Comparison of ENCODE assay signal across 8 mouse cellular contexts in genomic region chr10:81429605-81430061, GRCm38 (mm10). TPM values are rescaled to one million over a fixed set of nuclear protein-coding genes. Genes with fewer than 3 reads are reported as not detected.
DNase-seq lines count a peak whose midpoint lies in the region; ATAC-seq and TF ChIP-seq lines count a peak whose summit lies in the region.

No protein-coding gene starts in this region.

- H3K9me3 ChIP-seq in embryonic facial prominence, embryonic 13.5 days: no peaks in the 10 kb centered on the region
- no peaks in the 10 kb centered on the region for H3K9me3 ChIP-seq in heart, embryonic 11.5 days (replicated peaks; ENCODE audit: control insufficient read depth, low read length)
- no peaks in the 10 kb centered on the region for H3K9me3 ChIP-seq in kidney, embryonic 15.5 days (replicated peaks)
- H3K9me3 ChIP-seq in lung, embryonic 14.5 days (ENCODE audit: low read depth, low read length): no peaks in the 10 kb centered on the region
- H3K9me3 ChIP-seq in neural tube, embryonic 15.5 days (replicated peaks): no peaks in the 10 kb centered on the region

- H3K36me3 ChIP-seq in embryonic facial prominence, embryonic 13.5 days: no peaks in the 10 kb centered on the region
- no peaks in the 10 kb centered on the region for H3K36me3 ChIP-seq in heart, embryonic 11.5 days (ENCODE audit: control insufficient read depth, insufficient read depth, low read length)
- no peaks in the 10 kb centered on the region for H3K36me3 ChIP-seq in kidney, embryonic 15.5 days
- H3K36me3 ChIP-seq in lung, embryonic 14.5 days (ENCODE audit: insufficient read depth): no peaks in the 10 kb centered on the region
- H3K36me3 ChIP-seq in neural tube, embryonic 15.5 days: no peaks in the 10 kb centered on the region
- H3K36me3 ChIP-seq in thymus, adult 2 months (ENCODE audit: control insufficient read depth, insufficient read depth, low read length): no peaks in the 10 kb centered on the region

- DNase-seq in 416B (ENCODE audit: low read depth): peak; percentile 95
- DNase-seq in adrenal gland, postnatal 25 days: peak; percentile 83
- peak; percentile 95 for DNase-seq in lung, embryonic 14.5 days
- DNase-seq in thymus, adult 2 months: peak; percentile 80

- peak overlapping the region; percentile 89 for H3K27ac ChIP-seq in embryonic facial prominence, embryonic 13.5 days
- H3K27ac ChIP-seq in heart, embryonic 11.5 days (ENCODE audit: low read depth, low read length): peak overlapping the region; percentile 58
- H3K27ac ChIP-seq in kidney, embryonic 15.5 days: peak overlapping the region; percentile 97
- H3K27ac ChIP-seq in lung, embryonic 14.5 days (ENCODE audit: low read depth): peak overlapping the region; percentile 95
- H3K27ac ChIP-seq in neural tube, embryonic 15.5 days (replicated peaks): peak overlapping the region; percentile 97
- H3K27ac ChIP-seq in thymus, adult 2 months (ENCODE audit: control insufficient read depth, insufficient read depth, low read length): peak overlapping the region; percentile 41; the same call in 1 of the 2 replicates

- H3K9ac ChIP-seq in embryonic facial prominence, embryonic 13.5 days: peak overlapping the region; percentile 83
- peak overlapping the region; percentile 72 for H3K9ac ChIP-seq in heart, embryonic 11.5 days (ENCODE audit: low read depth, low read length)
- peak overlapping the region; percentile 78 for H3K9ac ChIP-seq in kidney, embryonic 15.5 days
- peak overlapping the region; percentile 75 for H3K9ac ChIP-seq in lung, embryonic 14.5 days
- peak overlapping the region; percentile 79 for H3K9ac ChIP-seq in neural tube, embryonic 15.5 days (replicated peaks)

- peaks cover 30% of the 10 kb centered on the region for H3K27me3 ChIP-seq in embryonic facial prominence, embryonic 13.5 days
- H3K27me3 ChIP-seq in heart, embryonic 11.5 days (ENCODE audit: control insufficient read depth, insufficient read depth, low read length): peaks cover 22% of the 10 kb centered on the region
- no peaks in the 10 kb centered on the region for H3K27me3 ChIP-seq in kidney, embryonic 15.5 days
- no peaks in the 10 kb centered on the region; the same call in 1 of the 2 replicates for H3K27me3 ChIP-seq in lung, embryonic 14.5 days (ENCODE audit: insufficient read depth, low read length)
- H3K27me3 ChIP-seq in neural tube, embryonic 15.5 days (replicated peaks): peaks cover 13% of the 10 kb centered on the region
- peaks cover 3% of the 10 kb centered on the region; the same call in 1 of the 2 replicates for H3K27me3 ChIP-seq in thymus, adult 2 months (ENCODE audit: control insufficient read depth, insufficient read depth, low read length)

- no peak for TF ChIP-seq POLR2A in thymus, adult 2 months (IDR thresholded peaks at IDR 0.05; ENCODE audit: control insufficient read depth, extremely low read depth, insufficient read depth, low read length, poor library complexity)

- H3K4me1 ChIP-seq in embryonic facial prominence, embryonic 13.5 days: peaks cover 53% of the 10 kb centered on the region
- peaks cover 34% of the 10 kb centered on the region for H3K4me1 ChIP-seq in heart, embryonic 11.5 days (ENCODE audit: control insufficient read depth, insufficient read depth, low read length)
- peaks cover 72% of the 10 kb centered on the region for H3K4me1 ChIP-seq in kidney, embryonic 15.5 days
- H3K4me1 ChIP-seq in lung, embryonic 14.5 days (ENCODE audit: insufficient read depth): peaks cover 9% of the 10 kb centered on the region; the same call in 1 of the 2 replicates
- H3K4me1 ChIP-seq in neural tube, embryonic 15.5 days: peaks cover 79% of the 10 kb centered on the region
- H3K4me1 ChIP-seq in thymus, adult 2 months (replicated peaks; ENCODE audit: control insufficient read depth, insufficient read depth, low read length): peaks cover 53% of the 10 kb centered on the region

- TF ChIP-seq CTCF in lung, embryonic 14.5 days (IDR thresholded peaks at IDR 0.05; ENCODE audit: low read depth): no peak
- TF ChIP-seq CTCF in thymus, adult 2 months (IDR thresholded peaks at IDR 0.05; ENCODE audit: borderline replicate concordance, control insufficient read depth, extremely low read depth, insufficient read depth, low read length, poor library complexity): no peak

- 0 out of 2 replicates have a peak, but pooled peaks have one; percentile 5 for ATAC-seq in embryonic facial prominence, embryonic 13.5 days (ENCODE audit: insufficient number of reproducible peaks, insufficient read depth, low FRiP score, low TSS enrichment, low read depth)
- peak; percentile 19 for ATAC-seq in heart, embryonic 11.5 days (replicated peaks; ENCODE audit: insufficient number of reproducible peaks, low FRiP score, low TSS enrichment)
- peak; percentile 17 for ATAC-seq in kidney, embryonic 15.5 days (replicated peaks; ENCODE audit: low FRiP score)
- ATAC-seq in lung, embryonic 14.5 days (ENCODE audit: insufficient read depth): peak; percentile 40
- 0 out of 2 replicates have a peak, but pooled peaks have one; percentile 1 for ATAC-seq in neural tube, embryonic 15.5 days (ENCODE audit: low FRiP score)

- H3K4me2 ChIP-seq in embryonic facial prominence, embryonic 13.5 days: peak overlapping the region; percentile 89
- peak overlapping the region; percentile 97 for H3K4me2 ChIP-seq in heart, embryonic 11.5 days
- H3K4me2 ChIP-seq in kidney, embryonic 15.5 days: peak overlapping the region; percentile 97
- peak overlapping the region; percentile 92 for H3K4me2 ChIP-seq in lung, embryonic 14.5 days
- peak overlapping the region; percentile 92 for H3K4me2 ChIP-seq in neural tube, embryonic 15.5 days

- peak overlapping the region; percentile 74 for H3K4me3 ChIP-seq in embryonic facial prominence, embryonic 13.5 days
- H3K4me3 ChIP-seq in heart, embryonic 11.5 days (ENCODE audit: low read depth, low read length): peak overlapping the region; percentile 68
- H3K4me3 ChIP-seq in kidney, embryonic 15.5 days (replicated peaks): peak overlapping the region; percentile 84
- H3K4me3 ChIP-seq in lung, embryonic 14.5 days (ENCODE audit: low read depth, low read length): peak overlapping the region; percentile 78
- H3K4me3 ChIP-seq in neural tube, embryonic 15.5 days (replicated peaks): peak overlapping the region; percentile 76
- peak overlapping the region; percentile 86 for H3K4me3 ChIP-seq in thymus, adult 2 months (ENCODE audit: control insufficient read depth, insufficient read depth, low read length)

- WGBS in embryonic facial prominence, embryonic 13.5 days: under 1% methylated on average over 20 of the region's 20 CpGs
- under 1% methylated on average over 20 of the region's 20 CpGs for WGBS in heart, embryonic 11.5 days (ENCODE audit: insufficient replicate concordance)
- 1% methylated on average over 20 of the region's 20 CpGs for WGBS in kidney, embryonic 15.5 days
- 1% methylated on average over 17 of the region's 20 CpGs for WGBS in lung, embryonic 14.5 days
- 0% methylated on average over 20 of the region's 20 CpGs for WGBS in neural tube, embryonic 15.5 days
- WGBS in thymus, adult 2 months: under 1% methylated on average over 20 of the region's 20 CpGs

RNA-seq across cellular contexts. Expression of gene Nfic, which starts 25.8 kb away (rescaled TPM):
- total RNA-seq in adrenal gland, postnatal 25 days (2021): 100 and 129 TPM in 2 replicates
- 87.0 and 96.1 TPM in 2 replicates for polyA plus RNA-seq in embryonic facial prominence, embryonic 13.5 days (2015; fragmentation: Nextera tagmentation; extraction: Ambion mirVana)
- 28.1 and 29.8 TPM in 2 replicates for polyA plus RNA-seq in heart, embryonic 11.5 days (2014; fragmentation: Nextera tagmentation; extraction: Ambion mirVana)
- polyA plus RNA-seq in kidney, embryonic 15.5 days (2015; fragmentation: Nextera tagmentation; extraction: Ambion mirVana): 67.9 and 84.5 TPM in 2 replicates
- 86.0 and 86.5 TPM in 2 replicates for polyA plus RNA-seq in lung, embryonic 14.5 days (2014; fragmentation: Nextera tagmentation; extraction: Ambion mirVana)
- 35.0 and 35.8 TPM in 2 replicates for polyA plus RNA-seq in neural tube, embryonic 15.5 days (2015; fragmentation: Nextera tagmentation; extraction: Ambion mirVana)
- polyA plus RNA-seq in thymus, adult 2 months (2012; rRNA removed): 26.3 and 26.7 TPM in 2 replicates

RNA-seq across cellular contexts. Expression of gene Smim24, which starts 36.8 kb away (rescaled TPM):
- 1.4 TPM in 1 of 2 replicates, not detected in the other for total RNA-seq in adrenal gland, postnatal 25 days (2021)
- 3.1 and 7.1 TPM in 2 replicates for polyA plus RNA-seq in embryonic facial prominence, embryonic 13.5 days (2015; fragmentation: Nextera tagmentation; extraction: Ambion mirVana)
- 4.2 and 5.8 TPM in 2 replicates for polyA plus RNA-seq in heart, embryonic 11.5 days (2014; fragmentation: Nextera tagmentation; extraction: Ambion mirVana)
- 26.0 and 29.4 TPM in 2 replicates for polyA plus RNA-seq in kidney, embryonic 15.5 days (2015; fragmentation: Nextera tagmentation; extraction: Ambion mirVana)
- 2.8 and 3.3 TPM in 2 replicates for polyA plus RNA-seq in lung, embryonic 14.5 days (2014; fragmentation: Nextera tagmentation; extraction: Ambion mirVana)
- polyA plus RNA-seq in neural tube, embryonic 15.5 days (2015; fragmentation: Nextera tagmentation; extraction: Ambion mirVana): 2.5 and 9.3 TPM in 2 replicates
- polyA plus RNA-seq in thymus, adult 2 months (2012; rRNA removed): 49.7 and 51.1 TPM in 2 replicates

RNA-seq across cellular contexts. Expression of gene Gm48552, which starts 40.8 kb away (rescaled TPM):
- total RNA-seq in adrenal gland, postnatal 25 days (2021): 1.5 TPM in 1 of 2 replicates, not detected in the other
- 1.2 and 1.5 TPM in 2 replicates for polyA plus RNA-seq in embryonic facial prominence, embryonic 13.5 days (2015; fragmentation: Nextera tagmentation; extraction: Ambion mirVana)
- polyA plus RNA-seq in heart, embryonic 11.5 days (2014; fragmentation: Nextera tagmentation; extraction: Ambion mirVana): 0.55 and 1.2 TPM in 2 replicates
- 1.6 and 2.1 TPM in 2 replicates for polyA plus RNA-seq in kidney, embryonic 15.5 days (2015; fragmentation: Nextera tagmentation; extraction: Ambion mirVana)
- 1.3 and 1.4 TPM in 2 replicates for polyA plus RNA-seq in lung, embryonic 14.5 days (2014; fragmentation: Nextera tagmentation; extraction: Ambion mirVana)
- polyA plus RNA-seq in neural tube, embryonic 15.5 days (2015; fragmentation: Nextera tagmentation; extraction: Ambion mirVana): 3.4 and 3.6 TPM in 2 replicates
- 7.5 and 8.4 TPM in 2 replicates for polyA plus RNA-seq in thymus, adult 2 months (2012; rRNA removed)

RNA-seq across cellular contexts. Expression of gene Gm48551, which starts 45.4 kb away (rescaled TPM):
- 1.7 TPM in 2 replicates for total RNA-seq in adrenal gland, postnatal 25 days (2021)
- 4.1 and 5.0 TPM in 2 replicates for polyA plus RNA-seq in embryonic facial prominence, embryonic 13.5 days (2015; fragmentation: Nextera tagmentation; extraction: Ambion mirVana)
- 1.4 and 2.9 TPM in 2 replicates for polyA plus RNA-seq in heart, embryonic 11.5 days (2014; fragmentation: Nextera tagmentation; extraction: Ambion mirVana)
- polyA plus RNA-seq in kidney, embryonic 15.5 days (2015; fragmentation: Nextera tagmentation; extraction: Ambion mirVana): 2.5 and 4.1 TPM in 2 replicates
- 2.8 and 3.8 TPM in 2 replicates for polyA plus RNA-seq in lung, embryonic 14.5 days (2014; fragmentation: Nextera tagmentation; extraction: Ambion mirVana)
- polyA plus RNA-seq in neural tube, embryonic 15.5 days (2015; fragmentation: Nextera tagmentation; extraction: Ambion mirVana): 5.7 and 7.2 TPM in 2 replicates
- 4.1 and 5.3 TPM in 2 replicates for polyA plus RNA-seq in thymus, adult 2 months (2012; rRNA removed)

RNA-seq across cellular contexts. Expression of gene Dohh, which starts 45.4 kb away (rescaled TPM):
- 48.4 and 52.7 TPM in 2 replicates for total RNA-seq in adrenal gland, postnatal 25 days (2021)
- 67.8 and 71.8 TPM in 2 replicates for polyA plus RNA-seq in embryonic facial prominence, embryonic 13.5 days (2015; fragmentation: Nextera tagmentation; extraction: Ambion mirVana)
- 47.5 and 61.4 TPM in 2 replicates for polyA plus RNA-seq in heart, embryonic 11.5 days (2014; fragmentation: Nextera tagmentation; extraction: Ambion mirVana)
- polyA plus RNA-seq in kidney, embryonic 15.5 days (2015; fragmentation: Nextera tagmentation; extraction: Ambion mirVana): 79.7 and 82.2 TPM in 2 replicates
- polyA plus RNA-seq in lung, embryonic 14.5 days (2014; fragmentation: Nextera tagmentation; extraction: Ambion mirVana): 57.5 and 67.0 TPM in 2 replicates
- 101 TPM in 2 replicates for polyA plus RNA-seq in neural tube, embryonic 15.5 days (2015; fragmentation: Nextera tagmentation; extraction: Ambion mirVana)
- polyA plus RNA-seq in thymus, adult 2 months (2012; rRNA removed): 119 and 123 TPM in 2 replicates

Comparison
In these comparisons a context has a peak if more than half of its experiments do, and no peak if none do; other contexts are left out.
1. Peak in every context shown above with its lines: DNase-seq, ATAC-seq, H3K4me3 ChIP-seq and H3K27ac ChIP-seq.
2. H3K27ac ChIP-seq: peak in every context shown above with its lines; median percentile 97 in kidney, embryonic 15.5 days; 97 in neural tube, embryonic 15.5 days; 95 in lung, embryonic 14.5 days; 89 in embryonic facial prominence, embryonic 13.5 days; 58 in heart, embryonic 11.5 days; 41 in thymus, adult 2 months.